Mouse (Mus musculus) right cerebral cortex, postnatal 25 days (tissue): ENCODE results near the gene Fshr.
"Not testable (repeated sequence)": the region's sequence is repeated elsewhere in the genome, so short reads cannot be mapped to it uniquely, and the experiment has no call there.

Experiments
- DNase-seq: peaks from one replicate; pipeline ENCODE4 v3.0.0; 2022

The Fshr gene

DNA sequence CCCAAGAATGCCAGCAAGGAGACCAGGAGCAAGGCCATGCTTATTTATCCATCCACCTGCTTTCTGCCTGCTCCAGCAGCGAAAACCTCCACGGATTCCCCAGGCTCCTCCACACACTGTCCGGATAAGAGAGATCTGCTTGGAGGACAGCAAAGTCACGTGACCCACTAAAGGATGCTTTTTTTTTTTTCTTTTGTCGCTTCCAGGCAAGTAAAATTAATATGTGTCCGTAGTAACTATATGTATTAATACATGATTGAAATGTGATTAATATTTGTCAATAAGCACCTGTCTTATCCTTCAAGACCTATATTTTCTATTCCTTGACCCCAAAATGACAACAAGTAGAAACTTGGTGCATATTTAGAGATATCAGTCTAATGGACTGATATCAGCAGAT is at the start of gene Fshr:
Gene Fshr (minus strand): TSS at position 101 of the 400 bp plus-strand sequence.
- DNase-seq = no peak

GRCm38 (mm10) chr17:89202181-89202580 is 1.7 kb upstream of the Fshr start:
- no peak for DNase-seq

DNA sequence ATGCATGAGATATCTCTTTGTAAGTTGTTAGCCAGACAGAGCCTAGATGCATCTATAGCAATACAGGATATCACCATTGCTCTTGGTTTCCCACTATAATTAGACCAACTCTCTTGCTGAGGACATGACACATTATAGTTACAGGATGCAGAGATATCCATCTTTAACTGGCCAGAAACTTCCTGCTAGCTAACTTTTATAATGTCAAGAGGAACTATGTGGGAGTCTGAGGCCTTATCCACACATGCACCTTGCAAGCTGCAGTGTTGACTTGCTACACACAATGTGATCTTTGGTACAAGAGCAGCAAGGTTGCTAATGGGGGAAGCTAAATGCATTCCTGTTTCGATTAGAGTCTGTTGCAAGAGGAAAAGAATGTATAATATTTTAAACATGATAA is 26.9 kb downstream of the Fshr start:
- DNase-seq = no peak

DNA sequence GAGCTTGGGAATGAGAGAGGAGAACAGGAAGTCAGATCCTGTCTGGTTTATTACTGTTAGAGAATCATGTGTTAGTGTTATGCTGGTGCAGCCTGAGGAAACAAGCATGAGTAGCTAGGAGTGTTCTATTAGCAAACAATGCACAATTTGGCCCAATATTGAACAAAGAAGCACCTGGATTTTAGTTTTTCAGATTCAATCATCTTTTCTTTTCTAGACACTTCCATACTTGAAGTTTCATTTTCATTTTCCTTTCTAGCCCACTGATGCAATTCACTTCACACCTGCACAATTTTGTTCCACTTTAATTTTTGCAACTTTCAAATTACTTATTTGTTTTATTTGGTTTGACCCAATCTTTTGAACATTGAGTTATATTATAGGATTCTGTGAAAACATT is 35.7 kb downstream of the Fshr start:
- no peak for DNase-seq

DNA sequence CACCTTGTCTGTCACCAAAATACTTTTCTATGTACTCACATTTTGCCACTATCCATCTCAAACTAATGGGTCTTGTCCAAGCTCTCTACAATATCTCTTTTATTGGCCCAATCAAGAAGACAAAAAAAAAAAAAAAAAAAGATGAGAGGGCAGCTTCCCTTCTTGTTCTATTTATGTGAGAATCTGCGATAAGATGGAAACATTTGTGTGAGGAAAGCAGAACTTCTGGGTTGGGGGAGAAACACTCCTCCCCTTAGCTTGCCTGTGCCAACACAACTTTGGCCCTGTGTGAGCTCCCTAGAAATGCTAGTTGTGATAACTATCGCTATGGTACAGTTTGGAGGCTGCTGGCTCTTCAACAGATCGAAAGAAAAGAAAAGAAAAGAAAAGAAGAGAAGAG is 38.0 kb downstream of the Fshr start:
- DNase-seq = no peak

- DNase-seq = not testable (repeated sequence)
These were observed 41.1 kb downstream of the Fshr start for GRCm38 (mm10) chr17:89159343-89159742.

DNA sequence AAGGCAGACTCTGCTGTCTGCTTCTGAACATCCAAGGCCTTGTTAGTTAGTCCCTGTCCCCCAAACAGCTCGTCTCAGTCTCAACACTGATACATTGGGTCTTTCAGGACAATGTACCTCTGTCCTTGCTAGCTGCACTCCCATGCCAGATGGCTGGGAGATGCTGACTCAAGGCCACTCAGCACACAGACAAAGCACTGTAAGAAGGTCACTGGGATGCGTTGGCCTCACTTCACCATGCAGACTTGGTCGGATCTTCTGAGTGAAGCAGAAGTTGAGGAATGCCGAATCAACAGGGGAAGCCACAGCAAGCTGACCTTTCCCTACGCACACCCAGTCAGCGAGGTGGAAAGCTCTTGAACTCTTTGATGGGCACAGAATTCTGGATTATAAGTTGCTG is 55.7 kb downstream of the Fshr start:
- no peak for DNase-seq

DNA sequence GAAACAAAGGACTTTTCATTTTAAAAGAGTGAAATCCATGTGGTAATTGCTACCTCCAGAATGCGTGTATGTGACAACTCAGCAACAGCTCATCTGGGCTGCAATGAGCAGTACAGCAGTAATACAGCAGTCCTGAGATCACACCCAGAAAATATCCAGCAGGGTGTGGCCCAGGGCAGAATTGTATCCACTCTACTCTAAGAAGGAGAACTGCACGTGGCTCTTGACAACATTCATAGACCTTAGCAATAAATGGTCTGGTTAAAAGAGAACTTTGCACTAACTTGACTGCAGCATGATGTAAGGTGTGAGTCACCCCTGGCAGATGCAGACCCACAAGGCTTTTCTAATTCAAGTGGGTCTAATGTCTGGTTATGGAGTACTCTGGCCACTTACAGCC is 80.5 kb downstream of the Fshr start:
- no peak for DNase-seq

GRCm38 (mm10) chr17:89119250-89119649 is 81.2 kb downstream of the Fshr start:
- no peak for DNase-seq

DNA sequence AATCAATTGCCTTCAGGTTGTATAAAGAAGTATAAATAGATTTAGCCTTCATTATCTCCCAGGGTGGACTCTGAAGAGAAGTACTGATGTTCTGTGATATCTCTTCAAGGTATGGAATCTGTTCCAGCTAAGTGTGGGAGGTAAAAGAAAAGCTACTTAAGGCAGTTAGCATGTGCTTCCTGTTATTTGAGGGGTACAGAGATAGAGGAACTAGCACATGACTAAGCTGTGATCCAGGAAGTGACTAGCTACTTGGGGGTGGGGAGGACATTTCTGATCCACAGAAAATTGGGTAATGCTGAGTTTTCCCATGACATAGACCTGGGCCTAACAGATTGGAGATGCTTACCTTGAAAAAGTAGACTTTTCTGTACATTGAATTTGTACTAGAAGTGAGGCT is 86.5 kb downstream of the Fshr start:
- DNase-seq = no peak

GRCm38 (mm10) chr17:89100719-89101350 is 99.6 kb downstream of the Fshr start:
- DNase-seq = no peak

DNA sequence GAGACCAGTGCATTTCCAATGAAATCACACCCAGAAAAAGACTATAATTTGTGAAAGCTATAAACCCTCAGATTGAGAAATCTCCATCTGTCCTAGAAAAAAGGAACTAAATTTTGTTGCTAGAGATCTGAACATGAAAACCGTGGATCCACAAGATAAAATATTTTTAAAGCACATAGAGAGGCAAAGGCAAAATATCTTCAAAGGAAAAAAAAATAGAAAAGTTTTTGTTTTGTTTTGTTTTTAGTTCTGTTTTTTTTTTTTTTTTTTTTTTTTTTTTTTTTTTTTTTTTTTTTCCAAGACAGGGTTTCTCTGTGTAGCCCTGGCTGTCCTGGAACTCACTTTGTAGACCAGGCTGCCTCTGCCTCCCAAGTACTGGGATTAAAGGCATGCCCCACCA is 100.7 kb downstream of the Fshr start:
- DNase-seq = not testable (repeated sequence)

GRCm38 (mm10) chr17:89089692-89090475 is 110.6 kb downstream of the Fshr start:
- DNase-seq = no peak

GRCm38 (mm10) chr17:89082897-89083296 is 117.6 kb downstream of the Fshr start:
- DNase-seq = no peak

GRCm38 (mm10) chr17:89079706-89080105 is 120.8 kb downstream of the Fshr start:
- no peak for DNase-seq

- DNase-seq = no peak
These were observed 136.0 kb downstream of the Fshr start for GRCm38 (mm10) chr17:89064327-89065095.

DNA sequence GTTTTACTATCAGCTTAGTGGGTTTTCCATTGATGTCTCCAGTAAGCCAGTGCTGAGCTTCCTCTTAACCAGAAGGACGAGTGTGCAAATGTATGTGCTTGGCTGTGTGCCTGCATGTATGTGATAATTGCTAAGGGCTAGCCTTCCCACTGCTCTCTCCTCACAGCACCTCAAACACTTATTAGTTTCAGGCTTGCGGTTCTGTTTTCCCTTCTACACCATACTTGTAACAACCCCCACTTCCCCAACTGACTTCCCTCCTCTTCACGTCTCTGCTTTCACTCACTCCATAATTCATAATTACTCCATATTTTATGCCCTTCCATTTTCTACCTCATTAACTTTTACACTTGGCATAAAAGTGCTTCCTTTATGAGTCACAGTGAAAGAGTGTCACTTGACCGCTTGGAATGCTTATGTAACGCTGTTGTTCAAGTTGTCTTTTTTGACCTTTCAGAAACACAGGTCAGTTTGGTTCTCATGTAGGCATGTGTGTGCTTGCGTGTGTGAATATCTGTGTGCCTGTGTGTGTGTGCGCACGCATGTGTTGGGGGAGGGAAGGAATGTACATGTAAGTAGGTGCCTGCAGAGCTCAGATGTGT is 138.0 kb downstream of the Fshr start:
- no peak for DNase-seq

- DNase-seq = no peak
These were observed 149.4 kb downstream of the Fshr start for GRCm38 (mm10) chr17:89051031-89051563.

GRCm38 (mm10) chr17:89049071-89049470 is 151.4 kb downstream of the Fshr start:
- no peak for DNase-seq

- no peak for DNase-seq
These were observed 154.5 kb downstream of the Fshr start for GRCm38 (mm10) chr17:89046016-89046415.

GRCm38 (mm10) chr17:89036723-89037122 is 163.8 kb downstream of the Fshr start:
- DNase-seq = peak; percentile 22

DNA sequence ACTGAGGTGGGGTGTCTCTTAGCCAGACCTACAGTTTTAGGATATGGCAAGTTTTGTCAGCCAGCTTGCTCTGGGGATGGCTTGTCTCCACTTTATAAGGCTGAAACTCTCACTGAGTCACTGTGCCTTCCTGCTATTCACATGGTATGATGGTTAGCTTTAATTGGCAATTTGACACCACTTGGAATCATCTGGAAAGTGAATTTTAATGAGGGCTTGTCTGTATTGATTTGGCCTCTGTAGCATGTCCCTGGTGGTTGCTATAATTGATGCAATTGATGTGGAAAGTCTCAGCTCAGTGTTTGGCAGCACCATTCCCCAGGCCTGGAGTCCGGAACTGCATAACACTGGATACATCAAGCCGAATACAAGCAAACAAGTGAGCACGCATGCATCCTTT is 164.4 kb downstream of the Fshr start:
- DNase-seq = no peak

GRCm38 (mm10) chr17:89034627-89035026 is 165.8 kb downstream of the Fshr start:
- DNase-seq = no peak
